Mouse (Mus musculus) kidney, embryonic 15.5 days (tissue): Measurements from ENCODE around the gene Yipf2. TPM values are rescaled to one million over a fixed set of nuclear protein-coding genes. Genes with fewer than 3 reads are reported as not detected.
"Not testable (repeated sequence)": the region's sequence is repeated elsewhere in the genome, so short reads cannot be mapped to it uniquely, and the experiment has no call there.

Source experiments
- ATAC-seq: fragments of 200-750 bp; cut with Nextera tagmentation; replicated peaks from 2 replicates; pipeline ENCODE4 v1.8.0; 2017; ENCODE audit warnings: moderate TSS enrichment; ENCODE audit not compliant: low FRiP score
- H3K27ac ChIP-seq: fragments of 300-500 bp; sonication (generic); 2 replicates; pipeline ENCODE4 v1.5.1; 2015; ENCODE audit warnings: mild to moderate bottlenecking, inconsistent platforms
- H3K27me3 ChIP-seq: fragments of 300-500 bp; sonication (generic); 2 replicates; pipeline ENCODE4 v1.6.1; 2015; ENCODE audit warnings: inconsistent platforms
- H3K36me3 ChIP-seq: fragments of 300-500 bp; sonication (generic); 2 replicates; pipeline ENCODE4 v1.6.1; 2015; ENCODE audit warnings: inconsistent platforms
- H3K4me1 ChIP-seq: fragments of 300-500 bp; sonication (generic); 2 replicates; pipeline ENCODE4 v1.6.1; 2015; ENCODE audit warnings: inconsistent platforms
- H3K4me2 ChIP-seq: fragments of 300-500 bp; sonication (generic); 2 replicates; pipeline ENCODE4 v1.6.1; 2015; ENCODE audit warnings: moderate library complexity, mild to moderate bottlenecking, inconsistent platforms
- H3K4me3 ChIP-seq: fragments of 300-500 bp; sonication (generic); replicated peaks from 2 replicates; pipeline ENCODE4 v1.5.1; 2015; ENCODE audit warnings: mild to moderate bottlenecking, inconsistent platforms
- H3K9ac ChIP-seq: fragments of 300-500 bp; sonication (generic); 2 replicates; pipeline ENCODE4 v1.6.1; 2015; ENCODE audit warnings: mild to moderate bottlenecking, inconsistent platforms
- H3K9me3 ChIP-seq: fragments of 300-500 bp; sonication (generic); replicated peaks from 2 replicates; pipeline ENCODE4 v1.6.1; 2016; ENCODE audit warnings: inconsistent platforms
- whole genome bisulfite sequencing: fragments of 180-500 bp; shearing (Covaris S2); methylation state at CpG from one replicate; pipeline ENCODE4 v1.1.7; 2015; ENCODE audit warnings: mixed read lengths; 5-methylcytosine and 5-hydroxymethylcytosine counted together
- polyA plus RNA-seq: library from polyadenylated mRNA; unstranded; fragments of >200 nt; fragmentation: Nextera tagmentation; extraction: Ambion mirVana; gene quantifications from 2 replicates; pipeline ENCODE4 v1.2.1, GENCODE M21; 2015

Gene Yipf2
- polyA plus RNA-seq, 1 experiment from 2014 or later, result 32.7 TPM

DNA sequence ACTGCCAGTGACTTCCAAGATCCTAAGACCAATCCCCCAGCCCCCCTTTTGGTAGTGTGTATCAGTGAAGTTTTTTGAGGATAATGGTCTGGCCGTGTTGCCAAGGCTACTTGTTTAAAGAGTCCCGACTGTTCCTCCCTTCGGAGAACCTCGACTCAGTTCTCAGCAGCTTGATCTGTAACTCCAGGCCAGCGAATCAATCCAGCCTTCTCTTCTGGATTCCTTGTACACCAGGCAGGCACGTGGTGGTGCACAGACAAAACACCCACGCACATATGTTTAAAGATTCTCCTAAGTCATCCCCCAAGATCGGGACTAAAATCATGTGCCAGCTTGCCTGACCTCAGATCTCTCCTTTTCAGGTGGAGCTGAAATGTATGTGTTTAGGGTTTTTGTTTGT lies 1.7 kb upstream of the Yipf2 start:
- Histone ChIP-seq H3K9ac (peak overlapping the region; percentile 86; the same call in 1 of the 2 replicates), H3K4me2 (peak overlapping the region; percentile 96), H3K4me1 (peaks cover 38% of the 10 kb centered on the region), H3K4me3 (peak overlapping the region; percentile 92), H3K36me3 (peaks cover 45% of the 10 kb centered on the region)
- not testable (repeated sequence) for H3K27ac ChIP-seq, ATAC-seq, H3K27me3 ChIP-seq, H3K9me3 ChIP-seq
- WGBS, result 87% methylated on average over 8 of the region's 8 CpGs

DNA sequence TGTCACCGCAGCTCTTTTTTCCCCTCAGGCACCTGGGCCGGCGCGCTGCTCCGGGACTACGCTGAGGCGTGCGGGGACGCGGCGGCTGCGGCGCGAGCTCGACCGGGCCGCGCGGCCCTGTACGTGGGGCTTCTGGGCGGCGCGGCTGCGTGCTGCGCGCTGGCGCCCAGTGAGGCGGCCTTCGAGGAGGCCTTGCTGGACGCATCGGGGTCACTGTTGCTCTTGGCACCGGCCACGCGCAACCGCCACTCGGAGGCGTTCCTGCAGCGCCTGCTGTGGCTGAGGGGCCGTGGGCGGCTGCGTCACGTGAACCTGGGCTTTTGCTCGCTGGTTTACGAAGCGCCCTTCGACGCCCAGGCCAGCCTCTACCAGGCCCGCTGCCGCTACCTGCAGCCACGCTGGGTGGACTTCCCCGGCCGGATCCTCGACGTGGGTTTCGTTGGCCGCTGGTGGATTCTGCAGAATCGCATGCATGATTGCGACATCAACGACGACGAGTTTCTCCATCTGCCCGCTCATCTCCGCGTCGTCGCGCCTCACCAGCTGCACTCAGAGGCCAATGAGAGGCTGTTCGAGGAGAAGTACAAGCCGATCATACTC lies 594 bp upstream of the Yipf2 start:
- peak overlapping the region; percentile 92 for H3K4me3 ChIP-seq
- H3K27ac ChIP-seq, result peak overlapping the region; percentile 90
- no peaks in the 10 kb centered on the region for H3K9me3 ChIP-seq
- H3K36me3 ChIP-seq, result peaks cover 57% of the 10 kb centered on the region
- peak overlapping the region; percentile 86 for H3K9ac ChIP-seq
- peak; percentile 63; the same call in 1 of the 2 replicates for ATAC-seq
- H3K27me3 ChIP-seq, result no peaks in the 10 kb centered on the region
- H3K4me1 ChIP-seq, result peaks cover 38% of the 10 kb centered on the region
- WGBS, result 1% methylated on average over 69 of the region's 69 CpGs
- peak overlapping the region; percentile 96 for H3K4me2 ChIP-seq

DNA sequence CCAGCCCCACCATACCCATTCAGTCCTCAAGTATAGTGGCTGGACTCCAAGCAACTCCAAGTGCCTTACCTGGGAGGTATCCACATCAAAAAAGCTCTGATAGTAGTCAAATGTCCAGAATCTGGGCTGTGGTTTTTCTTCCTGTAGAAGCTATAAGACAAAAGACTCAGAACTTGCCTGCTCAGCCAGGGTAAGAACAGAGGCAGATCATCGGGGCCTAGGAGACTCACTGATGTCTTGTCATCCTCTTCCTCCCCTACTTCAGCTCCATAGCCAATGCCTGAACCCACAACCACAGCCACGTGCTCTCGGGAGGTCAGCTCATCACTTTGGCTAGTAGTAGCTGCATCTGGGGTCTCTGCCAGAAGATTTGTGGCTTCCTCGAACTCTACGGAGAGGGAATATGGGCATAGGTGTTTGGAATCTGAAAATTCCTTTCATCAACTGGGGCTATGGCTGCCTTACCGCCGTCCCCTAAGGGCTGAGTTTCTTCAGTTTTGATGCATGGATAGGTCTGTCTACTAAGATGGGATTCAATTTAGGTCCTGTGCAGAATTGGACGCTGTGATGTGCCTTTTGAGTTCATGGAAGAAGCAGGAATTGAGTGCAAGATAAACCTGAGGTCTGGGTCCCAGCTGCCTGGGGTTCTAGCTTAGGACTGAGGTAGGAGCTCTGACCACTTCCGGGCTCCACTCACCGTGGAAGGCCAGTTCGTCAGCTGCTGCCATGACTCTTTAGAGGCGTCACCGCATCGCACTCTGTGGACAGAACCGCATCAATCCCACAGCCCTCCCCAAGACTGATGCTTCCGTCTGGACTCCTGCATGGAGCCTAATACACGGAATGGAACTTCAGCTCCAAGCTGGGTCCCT lies 561 bp downstream of the Yipf2 start:
- WGBS, result 17% methylated on average over 17 of the region's 17 CpGs
- no peak; the same call in 1 of the 2 replicates for ATAC-seq
- peaks cover 68% of the 10 kb centered on the region for H3K36me3 ChIP-seq

DNA sequence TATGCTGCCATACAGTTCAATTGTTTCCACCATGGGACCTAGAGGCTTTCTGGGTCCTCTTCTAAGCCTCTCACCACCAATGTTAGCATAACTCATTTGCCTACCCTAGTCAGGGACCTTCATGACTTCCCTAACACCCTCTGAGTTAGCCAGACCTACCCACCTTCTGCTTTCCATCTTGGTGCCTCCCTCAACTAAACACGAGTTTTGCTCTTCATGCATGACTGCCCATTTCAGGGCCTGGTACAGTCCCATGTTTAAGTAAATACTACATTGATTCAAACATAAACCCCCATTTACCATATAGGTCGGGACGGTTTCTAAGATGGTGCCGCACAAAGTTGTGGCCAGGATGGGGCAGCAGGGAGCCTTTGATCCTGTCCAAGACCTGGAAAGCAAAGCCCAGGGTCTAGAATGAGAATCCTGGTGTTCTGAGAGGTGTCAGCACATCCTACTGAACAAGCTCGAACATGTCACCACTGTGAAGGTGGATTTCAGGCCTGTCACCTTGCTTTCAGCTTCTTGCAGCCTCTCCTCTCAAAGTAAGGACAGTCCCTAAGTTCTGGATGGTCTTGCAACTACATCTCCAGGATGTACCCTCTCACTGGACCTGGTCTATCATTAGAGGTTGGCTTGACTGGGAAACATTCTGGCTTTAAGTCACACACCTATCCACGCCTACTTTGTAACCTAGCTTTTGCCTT lies 1.3 kb downstream of the Yipf2 start:
- H3K9me3 ChIP-seq, result no peaks in the 10 kb centered on the region
- peak overlapping the region; percentile 92 for H3K4me3 ChIP-seq
- H3K4me1 ChIP-seq, result peaks cover 38% of the 10 kb centered on the region
- no peak for ATAC-seq
- peak overlapping the region; percentile 96 for H3K4me2 ChIP-seq
- H3K36me3 ChIP-seq, result peaks cover 75% of the 10 kb centered on the region
- H3K27me3 ChIP-seq, result no peaks in the 10 kb centered on the region
- 75% methylated on average over 6 of the region's 6 CpGs for WGBS
- no peak overlapping the region for H3K9ac ChIP-seq
- no peak overlapping the region for H3K27ac ChIP-seq

More for the DNA sequence above, 561 bp downstream of the Yipf2 start:
- no peaks in the 10 kb centered on the region for H3K9me3 ChIP-seq
- H3K4me2 ChIP-seq, result peak overlapping the region; percentile 96
- peak overlapping the region; percentile 83 for H3K27ac ChIP-seq
- H3K4me3 ChIP-seq, result peak overlapping the region; percentile 92
- H3K4me1 ChIP-seq, result peaks cover 38% of the 10 kb centered on the region
- peak overlapping the region; percentile 86 for H3K9ac ChIP-seq
- H3K27me3 ChIP-seq, result no peaks in the 10 kb centered on the region

DNA sequence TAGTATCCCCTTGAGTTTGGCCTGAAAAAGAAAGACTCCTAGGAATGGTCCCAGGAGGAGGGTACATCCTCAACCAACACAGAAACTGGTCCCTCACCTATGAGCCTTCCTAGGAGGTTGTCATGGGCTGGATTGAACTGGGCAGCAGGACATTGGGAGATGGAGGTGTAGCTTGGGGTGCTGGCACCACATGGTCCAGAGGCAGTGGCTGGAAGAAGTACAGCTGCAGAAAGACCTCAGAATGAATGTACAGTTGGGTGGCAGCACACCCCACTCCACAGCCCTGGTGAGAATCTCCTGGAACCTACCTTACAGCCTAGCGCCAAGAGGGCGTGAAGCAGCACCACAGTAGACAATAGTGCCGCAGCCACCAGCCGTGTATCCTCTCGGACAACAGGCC lies 3.1 kb downstream of the Yipf2 start:
- Histone ChIP-seq H3K27me3 (no peaks in the 10 kb centered on the region), H3K9ac (no peak overlapping the region), H3K36me3 (peaks cover 77% of the 10 kb centered on the region), H3K4me3 (no peak overlapping the region), H3K4me1 (peaks cover 30% of the 10 kb centered on the region), H3K9me3 (no peaks in the 10 kb centered on the region), H3K4me2 (no peak overlapping the region), H3K27ac (no peak overlapping the region)
- ATAC-seq, result no peak
- WGBS, result 91% methylated on average over 5 of the region's 5 CpGs

DNA sequence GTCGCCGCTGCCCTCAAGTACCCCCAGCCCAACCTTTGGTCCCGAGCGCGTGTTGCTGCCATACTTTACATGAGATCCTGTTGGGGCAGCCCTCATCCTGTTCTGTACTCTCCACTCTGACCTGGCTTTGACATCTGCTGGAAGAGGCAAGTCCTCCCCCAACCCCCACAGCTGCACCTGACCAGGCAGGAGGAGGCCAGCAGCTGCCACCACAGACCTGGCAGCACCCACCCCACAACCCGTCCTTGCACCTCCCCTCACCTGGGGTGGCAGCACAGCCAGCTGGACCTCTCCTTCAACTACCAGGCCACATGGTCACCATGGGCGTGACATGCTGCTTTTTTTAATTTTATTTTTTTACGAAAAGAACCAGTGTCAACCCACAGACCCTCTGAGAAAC lies 4.3 kb downstream of the Yipf2 start:
- no peaks in the 10 kb centered on the region for H3K27me3 ChIP-seq
- no peak overlapping the region for H3K4me2 ChIP-seq
- no peak for ATAC-seq
- no peak overlapping the region for H3K27ac ChIP-seq
- WGBS, result 90% methylated on average over 8 of the region's 8 CpGs
- H3K4me3 ChIP-seq, result no peak overlapping the region
- no peaks in the 10 kb centered on the region for H3K9me3 ChIP-seq
- H3K4me1 ChIP-seq, result peaks cover 18% of the 10 kb centered on the region
- H3K9ac ChIP-seq, result no peak overlapping the region
- peaks cover 80% of the 10 kb centered on the region for H3K36me3 ChIP-seq

DNA sequence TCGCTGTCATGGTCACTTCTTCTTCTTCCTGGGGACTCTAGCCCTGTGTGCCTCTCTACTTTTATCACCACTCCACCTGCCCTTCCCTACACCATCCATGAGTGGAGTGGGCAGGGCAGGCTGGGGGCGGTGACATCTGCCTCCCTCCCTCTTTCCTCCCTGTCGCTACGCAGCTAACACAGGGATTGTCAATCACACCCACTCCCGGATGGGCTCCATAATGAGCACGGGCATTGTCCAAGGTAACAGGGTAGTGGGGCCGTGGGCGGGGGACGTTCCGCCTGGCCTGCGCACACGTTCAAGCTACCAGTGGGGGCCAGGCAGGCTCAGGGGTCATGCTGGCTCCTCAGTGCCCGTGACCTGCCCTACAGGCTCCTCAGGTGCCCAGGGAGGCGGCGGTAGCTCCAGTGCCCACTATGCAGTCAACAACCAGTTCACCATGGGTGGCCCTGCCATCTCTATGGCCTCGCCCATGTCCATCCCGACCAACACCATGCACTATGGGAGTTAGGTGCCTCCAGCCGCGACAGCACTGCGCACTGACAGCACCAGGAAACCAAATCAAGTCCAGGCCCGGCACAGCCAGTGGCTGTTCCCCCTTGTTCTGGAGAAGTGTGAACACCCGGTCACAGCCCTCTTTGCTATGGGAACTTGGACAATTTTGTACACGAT lies 4.8 kb downstream of the Yipf2 start:
- Histone ChIP-seq H3K4me3 (no peak overlapping the region), H3K4me2 (no peak overlapping the region), H3K9me3 (no peaks in the 10 kb centered on the region), H3K27me3 (no peaks in the 10 kb centered on the region), H3K36me3 (peaks cover 85% of the 10 kb centered on the region), H3K27ac (no peak overlapping the region), H3K9ac (no peak overlapping the region), H3K4me1 (peaks cover 15% of the 10 kb centered on the region)
- WGBS, result 86% methylated on average over 23 of the region's 23 CpGs
- ATAC-seq, result no peak

DNA sequence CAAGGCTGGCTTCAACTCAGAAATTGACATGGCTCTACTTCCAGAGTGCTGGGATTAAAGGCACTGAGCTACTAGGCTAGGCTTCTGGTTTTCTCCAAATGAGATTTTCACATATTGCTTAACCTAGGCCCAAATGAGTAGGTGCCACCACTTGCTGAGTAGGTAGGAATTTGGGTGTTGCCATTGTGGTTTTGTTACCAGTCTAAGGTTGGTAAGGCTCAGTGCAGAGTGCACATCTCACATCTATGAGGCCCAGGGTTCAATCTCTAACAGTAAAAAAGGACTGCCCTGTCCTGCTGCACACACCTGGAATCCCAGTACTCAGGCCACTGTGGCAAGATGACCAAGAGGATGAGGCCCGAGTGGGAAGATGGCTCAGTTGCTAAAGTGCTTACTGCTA lies 7.2 kb downstream of the Yipf2 start:
- no peak overlapping the region for H3K4me3 ChIP-seq
- H3K27ac ChIP-seq, result no peak overlapping the region
- no peak overlapping the region for H3K9ac ChIP-seq
- H3K4me1 ChIP-seq, result no peaks in the 10 kb centered on the region
- H3K27me3 ChIP-seq, result no peaks in the 10 kb centered on the region
- no peak overlapping the region for H3K4me2 ChIP-seq
- H3K36me3 ChIP-seq, result peaks cover 100% of the 10 kb centered on the region
- no peak for ATAC-seq
- H3K9me3 ChIP-seq, result no peaks in the 10 kb centered on the region
- WGBS, result 89% methylated on average over 1 of the region's 1 CpGs

DNA sequence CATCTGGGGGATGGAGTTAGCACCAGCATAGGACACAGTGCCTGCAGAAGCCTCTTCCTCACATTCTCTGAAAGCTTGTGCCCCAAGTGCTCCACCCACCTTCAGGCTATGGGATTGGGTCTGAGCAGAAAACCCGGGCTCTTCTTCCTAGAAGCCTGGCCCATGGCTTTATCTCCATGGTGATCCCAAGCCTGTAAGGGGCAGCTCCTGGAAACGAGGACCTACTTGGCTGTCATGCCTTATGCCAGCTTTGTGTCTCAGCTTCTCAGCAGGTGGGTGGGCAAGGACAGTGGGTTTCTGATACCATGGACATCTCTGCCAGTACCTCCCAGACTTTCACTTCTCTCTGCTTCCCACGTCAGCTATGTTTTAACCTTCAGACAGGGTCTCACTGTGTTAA lies 14.4 kb downstream of the Yipf2 start:
- Histone ChIP-seq H3K4me2 (no peak overlapping the region), H3K9ac (no peak overlapping the region), H3K36me3 (peaks cover 98% of the 10 kb centered on the region), H3K4me1 (no peaks in the 10 kb centered on the region), H3K9me3 (no peaks in the 10 kb centered on the region), H3K4me3 (no peak overlapping the region), H3K27ac (no peak overlapping the region), H3K27me3 (no peaks in the 10 kb centered on the region)
- ATAC-seq, result no peak
- WGBS, result 71% methylated on average over 3 of the region's 3 CpGs

DNA sequence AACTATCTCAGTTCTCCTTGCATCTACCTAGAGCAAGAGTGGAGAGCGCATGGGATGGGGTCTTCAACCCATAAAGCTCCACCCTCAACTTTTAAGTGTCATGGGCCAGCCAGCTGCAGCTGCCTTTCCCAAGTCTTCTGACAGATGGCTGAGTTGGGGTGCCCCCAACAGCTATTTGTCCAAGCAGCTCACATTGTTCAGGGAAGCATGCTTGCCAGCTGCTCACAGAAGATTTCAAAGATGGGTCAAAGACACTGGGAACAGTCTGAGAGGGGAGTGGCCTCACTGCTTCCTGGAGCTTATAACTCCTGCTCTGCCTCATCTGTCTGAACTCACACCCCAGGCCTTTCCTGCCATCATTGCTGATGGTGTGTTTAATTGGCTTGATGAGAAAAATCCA lies 16.3 kb downstream of the Yipf2 start:
- Histone ChIP-seq H3K27ac (no peak overlapping the region), H3K9ac (no peak overlapping the region), H3K4me1 (no peaks in the 10 kb centered on the region), H3K36me3 (peaks cover 98% of the 10 kb centered on the region), H3K27me3 (no peaks in the 10 kb centered on the region), H3K9me3 (no peaks in the 10 kb centered on the region), H3K4me2 (no peak overlapping the region), H3K4me3 (no peak overlapping the region)
- 92% methylated on average over 1 of the region's 1 CpGs for WGBS
- no peak; the same call in 1 of the 2 replicates for ATAC-seq

DNA sequence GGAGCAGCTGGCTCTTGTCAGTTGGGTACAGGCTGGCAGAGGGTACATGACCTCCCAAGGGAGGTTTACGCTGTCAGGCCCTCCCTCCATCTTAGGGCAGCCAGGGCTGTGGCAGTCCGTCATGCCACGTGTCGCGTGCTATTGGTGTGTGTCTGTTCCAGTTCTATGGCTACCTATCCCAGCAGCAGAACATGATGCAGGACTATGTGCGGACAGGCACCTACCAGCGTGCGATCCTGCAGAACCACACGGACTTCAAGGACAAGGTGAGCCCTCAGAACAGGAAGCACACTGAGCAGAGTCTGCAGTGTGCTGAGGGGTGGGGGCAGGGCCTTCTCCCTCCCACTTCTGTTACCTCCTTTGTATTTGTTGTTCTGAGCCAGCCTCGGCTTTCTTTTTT lies 17.4 kb downstream of the Yipf2 start:
- Histone ChIP-seq H3K36me3 (peaks cover 98% of the 10 kb centered on the region), H3K4me1 (no peaks in the 10 kb centered on the region), H3K27ac (no peak overlapping the region), H3K4me2 (no peak overlapping the region), H3K27me3 (no peaks in the 10 kb centered on the region), H3K4me3 (no peak overlapping the region), H3K9ac (no peak overlapping the region), H3K9me3 (no peaks in the 10 kb centered on the region)
- WGBS, result 83% methylated on average over 10 of the region's 10 CpGs
- no peak for ATAC-seq
